Mouse (Mus musculus) CD8-positive naive resting alpha-beta T cell, adult 2 months (primary cell): ENCODE data around the gene Tmem270.

Experiments used
- DNase-seq, 2 experiments: peaks; one replicate each; pipeline ENCODE4 v3.0.0; 2022; ENCODE audit warnings: low read depth in 2 of 2, low spot score in 2 of 2

Tmem270 gene

GRCm38 (mm10) chr5:134890601-134891054, 15.9 kb downstream of the Tmem270 start:
- no peak for DNase-seq

- no peak for DNase-seq
These were observed 18.0 kb downstream of the Tmem270 start for GRCm38 (mm10) chr5:134888505-134888904.

- no peak for DNase-seq
These were observed 18.8 kb downstream of the Tmem270 start for GRCm38 (mm10) chr5:134887447-134888335.

GRCm38 (mm10) chr5:134883077-134883476, 23.5 kb downstream of the Tmem270 start:
- DNase-seq = no peak

GRCm38 (mm10) chr5:134876801-134877200, 29.7 kb downstream of the Tmem270 start:
- DNase-seq = no peak

- no peak for DNase-seq
These were observed 31.3 kb downstream of the Tmem270 start for GRCm38 (mm10) chr5:134875245-134875644.

- no peak for DNase-seq
These were observed 32.3 kb downstream of the Tmem270 start for GRCm38 (mm10) chr5:134873956-134874879.

- no peak for DNase-seq
These were observed 33.5 kb downstream of the Tmem270 start for GRCm38 (mm10) chr5:134873034-134873433.

GRCm38 (mm10) chr5:134872597-134872996, 33.9 kb downstream of the Tmem270 start:
- no peak for DNase-seq

GRCm38 (mm10) chr5:134868506-134868905, 38.0 kb downstream of the Tmem270 start:
- no peak for DNase-seq

DNA sequence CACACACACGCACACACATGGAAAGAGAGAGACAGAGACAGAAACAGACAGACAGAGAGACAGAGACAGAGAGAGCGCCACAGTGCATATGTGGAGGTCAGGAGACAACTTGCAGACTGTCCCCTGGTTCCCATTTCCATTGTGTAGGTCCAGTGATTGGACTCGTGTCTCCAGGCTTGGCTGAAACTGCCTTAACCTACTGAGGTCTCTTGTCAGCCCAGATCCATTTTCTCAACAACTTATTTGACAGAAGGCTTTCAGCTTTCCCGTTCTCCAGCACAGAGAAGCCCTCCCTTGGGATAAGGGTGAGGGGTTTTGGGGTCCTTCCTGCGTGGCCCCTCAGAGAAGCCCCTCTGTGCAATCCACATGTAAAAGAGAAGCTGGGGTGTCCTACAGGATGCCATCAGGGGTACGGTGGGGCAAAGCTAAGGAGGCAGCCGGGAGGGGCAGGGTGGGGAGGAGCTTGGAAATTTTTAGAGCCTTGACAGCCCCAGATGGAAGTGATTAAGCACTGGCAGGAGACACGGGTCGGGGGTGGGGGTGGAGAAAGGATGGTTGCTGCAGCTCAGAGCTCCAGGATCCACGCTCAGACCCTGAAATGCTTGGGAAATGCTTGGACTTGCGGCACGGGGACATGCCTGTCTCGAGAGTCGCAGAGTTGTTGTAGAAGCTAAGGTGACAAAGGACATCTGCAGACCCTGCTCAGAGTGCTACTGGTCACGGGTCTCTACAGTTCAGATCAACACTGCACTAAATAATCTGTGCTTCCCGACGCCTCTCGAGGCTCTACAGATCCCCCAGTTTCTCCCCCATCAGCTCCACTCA, 39.0 kb downstream of the Tmem270 start:
- DNase-seq = no peak

- DNase-seq = no peak
These were observed 41.4 kb downstream of the Tmem270 start for GRCm38 (mm10) chr5:134865158-134865557.

GRCm38 (mm10) chr5:134861902-134862497, 44.5 kb downstream of the Tmem270 start:
- no peak for DNase-seq

- DNase-seq = no peak
These were observed 47.3 kb downstream of the Tmem270 start for GRCm38 (mm10) chr5:134859193-134859592.

- DNase-seq = no peak
These were observed 48.2 kb downstream of the Tmem270 start for GRCm38 (mm10) chr5:134858378-134858777.

GRCm38 (mm10) chr5:134852873-134853272, 53.7 kb downstream of the Tmem270 start:
- no peak for DNase-seq
